Mouse (Mus musculus) liver, embryonic 16.5 days (tissue): ENCODE results near the gene Rcvrn. TPM values are rescaled to one million over a fixed set of nuclear protein-coding genes. Genes with fewer than 3 reads are reported as not detected.

Experiments
- ATAC-seq: fragments of 200-750 bp; cut with Nextera tagmentation; 2 replicates; pipeline ENCODE4 v1.8.0; 2017; ENCODE audit warnings: low read depth, mild to moderate bottlenecking, moderate number of reproducible peaks, moderate library complexity
- H3K27ac ChIP-seq: fragments of 300-500 bp; sonication (generic); 2 replicates; pipeline ENCODE4 v1.5.1; 2014; ENCODE audit warnings: mild to moderate bottlenecking, low read length
- H3K27me3 ChIP-seq: fragments of 300-500 bp; sonication (generic); 2 replicates; pipeline ENCODE4 v1.6.1; 2014; ENCODE audit warnings: low read depth, low read length, mixed read lengths; ENCODE audit not compliant: control insufficient read depth, insufficient read depth
- H3K36me3 ChIP-seq: fragments of 300-500 bp; sonication (generic); 2 replicates; pipeline ENCODE4 v1.6.1; 2014; ENCODE audit warnings: mild to moderate bottlenecking; ENCODE audit not compliant: control insufficient read depth, insufficient read depth
- H3K4me1 ChIP-seq: fragments of 300-500 bp; sonication (generic); 2 replicates; pipeline ENCODE4 v1.6.1; 2014; ENCODE audit warnings: low read depth, low read length, mixed read lengths; ENCODE audit not compliant: control insufficient read depth
- H3K4me2 ChIP-seq: fragments of 300-500 bp; sonication (generic); 2 replicates; pipeline ENCODE4 v1.6.1; 2014; ENCODE audit warnings: low read depth, low read length, mixed read lengths
- H3K4me3 ChIP-seq: fragments of 300-500 bp; sonication (generic); 2 replicates; pipeline ENCODE4 v1.5.1; 2014; ENCODE audit warnings: low read depth, mild to moderate bottlenecking, low read length
- H3K9ac ChIP-seq: fragments of 300-500 bp; sonication (generic); 2 replicates; pipeline ENCODE4 v1.6.1; 2014; ENCODE audit warnings: low read depth, low read length
- H3K9me3 ChIP-seq: fragments of 300-500 bp; sonication (generic); replicated peaks from 2 replicates; pipeline ENCODE4 v1.6.1; 2016; ENCODE audit warnings: low read length; ENCODE audit not compliant: control insufficient read depth
- WGBS: fragments of 180-500 bp; shearing (Covaris S2); extraction: QIAGEN DNeasy Blood & Tissue Kit; methylation state at CpG from one replicate; pipeline ENCODE4 v1.1.7; 2014; ENCODE audit not compliant: insufficient replicate concordance; 5-methylcytosine and 5-hydroxymethylcytosine counted together
- polyA plus RNA-seq: library from polyadenylated mRNA; unstranded; fragments of >200 nt; fragmentation: Nextera tagmentation; extraction: Ambion mirVana; gene quantifications from 2 replicates; pipeline ENCODE4 v1.2.1, GENCODE M21; 2015

The Rcvrn gene
- polyA plus RNA-seq, result not detected in 2 replicates

- no peaks in the 10 kb centered on the region for H3K36me3 ChIP-seq
- H3K4me1 ChIP-seq, result no peaks in the 10 kb centered on the region
- H3K27me3 ChIP-seq, result no peaks in the 10 kb centered on the region
- no peak within 1 kb of the TSS for H3K4me3 ChIP-seq
- H3K9ac ChIP-seq, result no peak within 1 kb of the TSS
- 47% methylated on average over 7 of the region's 7 CpGs for WGBS
- H3K4me2 ChIP-seq, result no peak within 1 kb of the TSS
- no peak for ATAC-seq
- H3K9me3 ChIP-seq, result no peaks in the 10 kb centered on the region
- no peak within 1 kb of the TSS for H3K27ac ChIP-seq
Measured at GRCm38 (mm10) chr11:67694703-67695376, at the start of gene Rcvrn. Rcvrn (plus strand) TSS chr11:67695326.

- Histone ChIP-seq H3K9ac (no peak overlapping the region), H3K27me3 (no peaks in the 10 kb centered on the region), H3K4me2 (no peak overlapping the region), H3K9me3 (no peaks in the 10 kb centered on the region), H3K4me1 (no peaks in the 10 kb centered on the region), H3K36me3 (no peaks in the 10 kb centered on the region), H3K4me3 (no peak overlapping the region), H3K27ac (no peak overlapping the region)
- ATAC-seq, result no peak
- 21% methylated on average over 5 of the region's 5 CpGs for WGBS
Measured at GRCm38 (mm10) chr11:67647745-67648144, 47.4 kb upstream of the Rcvrn start.

GRCm38 (mm10) chr11:67648651-67649407 is 46.3 kb upstream of the Rcvrn start:
- no peaks in the 10 kb centered on the region for H3K9me3 ChIP-seq
- no peak overlapping the region for H3K9ac ChIP-seq
- H3K4me2 ChIP-seq, result no peak overlapping the region
- no peak overlapping the region for H3K27ac ChIP-seq
- ATAC-seq, result no peak
- 57% methylated on average over 11 of the region's 11 CpGs for WGBS
- H3K27me3 ChIP-seq, result no peaks in the 10 kb centered on the region
- no peaks in the 10 kb centered on the region for H3K4me1 ChIP-seq
- no peak overlapping the region for H3K4me3 ChIP-seq
- no peaks in the 10 kb centered on the region for H3K36me3 ChIP-seq

- H3K4me2 ChIP-seq, result no peak overlapping the region
- 42% methylated on average over 10 of the region's 10 CpGs for WGBS
- no peak for ATAC-seq
- H3K27ac ChIP-seq, result no peak overlapping the region
- no peaks in the 10 kb centered on the region for H3K36me3 ChIP-seq
- H3K9ac ChIP-seq, result no peak overlapping the region
- H3K4me1 ChIP-seq, result no peaks in the 10 kb centered on the region
- H3K4me3 ChIP-seq, result no peak overlapping the region
- no peaks in the 10 kb centered on the region for H3K9me3 ChIP-seq
- H3K27me3 ChIP-seq, result no peaks in the 10 kb centered on the region
Measured at GRCm38 (mm10) chr11:67649971-67650707, 45.0 kb upstream of the Rcvrn start.

- no peaks in the 10 kb centered on the region for H3K36me3 ChIP-seq
- no peak overlapping the region for H3K27ac ChIP-seq
- no peak overlapping the region for H3K4me3 ChIP-seq
- no peaks in the 10 kb centered on the region for H3K9me3 ChIP-seq
- no peaks in the 10 kb centered on the region for H3K27me3 ChIP-seq
- no peaks in the 10 kb centered on the region for H3K4me1 ChIP-seq
- no peak overlapping the region for H3K9ac ChIP-seq
- ATAC-seq, result no peak
- H3K4me2 ChIP-seq, result no peak overlapping the region
- 57% methylated on average over 6 of the region's 6 CpGs for WGBS
Measured at GRCm38 (mm10) chr11:67651731-67652130, 43.4 kb upstream of the Rcvrn start.

- Histone ChIP-seq H3K4me1 (no peaks in the 10 kb centered on the region), H3K4me3 (no peak overlapping the region), H3K9me3 (no peaks in the 10 kb centered on the region), H3K4me2 (no peak overlapping the region), H3K36me3 (no peaks in the 10 kb centered on the region), H3K27ac (no peak overlapping the region), H3K9ac (no peak overlapping the region), H3K27me3 (no peaks in the 10 kb centered on the region)
- WGBS, result 18% methylated on average over 14 of the region's 14 CpGs
- no peak for ATAC-seq
Measured at GRCm38 (mm10) chr11:67652194-67652892, 42.8 kb upstream of the Rcvrn start.

GRCm38 (mm10) chr11:67652893-67653255 is 42.3 kb upstream of the Rcvrn start:
- Histone ChIP-seq H3K4me2 (no peak overlapping the region), H3K4me3 (no peak overlapping the region), H3K9me3 (no peaks in the 10 kb centered on the region), H3K9ac (no peak overlapping the region), H3K27me3 (no peaks in the 10 kb centered on the region), H3K4me1 (no peaks in the 10 kb centered on the region), H3K27ac (no peak overlapping the region), H3K36me3 (no peaks in the 10 kb centered on the region)
- 36% methylated on average over 6 of the region's 6 CpGs for WGBS
- ATAC-seq, result no peak

GRCm38 (mm10) chr11:67653521-67654090 is 41.5 kb upstream of the Rcvrn start:
- Histone ChIP-seq H3K4me1 (no peaks in the 10 kb centered on the region), H3K4me2 (no peak overlapping the region), H3K27ac (no peak overlapping the region), H3K9ac (no peak overlapping the region), H3K4me3 (no peak overlapping the region), H3K27me3 (no peaks in the 10 kb centered on the region), H3K36me3 (no peaks in the 10 kb centered on the region), H3K9me3 (no peaks in the 10 kb centered on the region)
- ATAC-seq, result no peak
- 69% methylated on average over 9 of the region's 9 CpGs for whole genome bisulfite sequencing
